Mouse (Mus musculus) Patski (cell line): ENCODE measurements around the gene Zdbf2. TPM values are rescaled to one million over a fixed set of nuclear protein-coding genes. Genes with fewer than 3 reads are reported as not detected.

Source experiments
- ATAC-seq: fragments of 100-300 bp; one replicate; pipeline ENCODE4 v1.8.0; 2021
- CTCF ChIA-PET: fragments of 350-600 bp; sonication (Branson Sonifier 250); formaldehyde crosslinking; loops from one replicate; lab custom pipeline; 2022; ENCODE audit warnings: inconsistent platforms; lab: Charles Lee
- POLR2A ChIA-PET: fragments of 350-600 bp; sonication (Branson Sonifier 250); formaldehyde crosslinking; loops from one replicate; lab custom pipeline; 2022; ENCODE audit warnings: antibody characterized with exemption, inconsistent platforms; lab: Charles Lee
- DNase-seq: peaks from one replicate; pipeline ENCODE4 v3.0.0-alpha.2; 2011; ENCODE audit warnings: low read depth, low spot score
- H3K27me3 ChIP-seq: fragments of 371-371 bp; one replicate; pipeline ENCODE4 v1.5.1; 2021
- CTCF ChIP-seq: fragments of 100-300 bp; IDR thresholded peaks from one replicate; pipeline ENCODE4 v1.5.1; 2021
- in situ Hi-C: fragments of 300-500 bp; cut with MboI; formaldehyde crosslinking; loops from 3 replicates; pipeline ENCODE4 v1.11.1; 2018; ENCODE audit warnings: low pct_unique_long_range_greater_than_20kb, mixed read lengths
- polyA plus RNA-seq: library from polyadenylated mRNA; unstranded; gene quantifications from one replicate; pipeline ENCODE4 v1.2.3, GENCODE M21; 2021

The Zdbf2 gene
- not detected for polyA plus RNA-seq

DNA sequence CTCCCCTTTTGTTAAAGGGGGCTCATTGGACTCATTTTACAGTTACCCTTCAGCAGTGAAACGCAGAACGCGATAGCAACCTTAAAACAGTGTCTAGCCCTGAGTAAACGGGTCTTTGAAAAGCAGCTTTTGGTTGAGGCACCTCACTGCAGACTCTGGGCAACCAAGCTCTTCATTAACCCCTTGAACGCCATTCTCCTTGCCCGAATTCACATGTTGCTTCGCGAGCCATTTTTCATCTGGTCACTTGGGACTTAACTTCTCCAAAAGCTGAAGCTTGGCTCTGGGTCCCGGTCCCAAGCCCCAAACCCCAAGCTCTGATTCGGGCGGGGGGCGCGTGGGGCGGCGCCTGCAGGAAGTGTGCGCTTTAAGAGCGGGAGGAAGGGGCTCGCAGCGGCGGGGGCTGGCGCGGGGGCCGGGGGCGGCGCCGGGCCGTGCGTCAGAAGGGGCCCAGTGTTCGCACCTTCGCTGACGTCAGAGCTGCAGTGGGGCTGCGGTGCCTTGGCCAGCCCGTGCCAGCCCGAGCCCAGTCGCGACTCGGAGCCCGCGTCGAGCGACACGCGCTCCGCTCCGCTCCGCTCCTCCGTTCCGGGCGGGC, at the start of gene Zdbf2:
Zdbf2 (plus strand) TSS at position 525 of the 598 bp plus-strand sequence.
- CTCF ChIA-PET, result no interaction called here
- POLR2A ChIA-PET, result no interaction called here
- in situ Hi-C loops, result no loop called here
- DNase-seq (no peak), ATAC-seq (no peak)
- no peak for TF ChIP-seq CTCF
- H3K27me3 ChIP-seq, result peaks cover 69% of the 10 kb centered on the region

DNA sequence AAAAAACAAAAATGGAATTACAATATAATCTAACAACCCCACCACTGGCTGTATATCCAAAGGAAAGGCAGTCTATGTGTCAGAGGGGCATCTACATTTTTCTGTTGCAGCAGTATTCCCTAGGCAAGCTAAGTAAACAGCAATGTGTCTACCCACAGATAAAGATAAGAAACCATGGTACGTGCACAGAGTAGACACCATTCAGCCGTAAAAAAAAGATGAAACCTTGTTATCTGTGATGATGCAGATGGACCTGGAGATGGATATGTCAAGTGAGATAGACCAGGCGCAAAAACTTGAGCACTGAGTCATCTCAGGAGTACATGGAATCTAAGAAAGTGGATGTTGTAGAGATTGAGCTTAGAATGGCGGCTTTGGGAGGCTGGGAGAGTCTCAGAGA, 48.1 kb upstream of the Zdbf2 start:
- in situ Hi-C loops, result no loop called here
- DNase-seq, result no peak
- POLR2A ChIA-PET, result no interaction called here
- ATAC-seq, result no peak
- no peak for TF ChIP-seq CTCF
- H3K27me3 ChIP-seq, result peaks cover 16% of the 10 kb centered on the region
- CTCF ChIA-PET, result interaction anchor here (1.5 kb wide), 1 partner anchor 17 kb away, joined by 3 read pairs; no protein-coding TSS in a partner anchor

DNA sequence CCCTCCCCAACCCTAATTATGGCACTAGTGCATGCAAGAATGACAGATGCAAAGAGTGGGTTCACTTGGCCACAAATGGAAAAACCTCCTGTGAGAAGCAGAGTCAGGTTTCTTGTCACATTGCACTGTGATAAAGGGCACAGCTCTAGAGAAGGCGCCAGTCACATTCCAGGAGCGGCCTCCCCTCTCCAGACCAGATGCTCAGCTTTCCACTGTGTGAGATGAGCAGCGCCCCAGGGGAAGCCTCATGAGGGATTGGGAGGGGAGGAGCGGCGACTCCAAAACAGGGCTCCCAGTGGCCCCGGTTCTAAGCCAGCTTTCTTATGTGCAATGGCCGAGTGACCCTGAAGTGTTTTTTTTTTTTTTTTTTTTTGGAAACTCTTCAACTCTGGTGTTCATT, 47.2 kb upstream of the Zdbf2 start:
- no peak for DNase-seq
- POLR2A ChIA-PET, result no interaction called here
- no peak for ATAC-seq
- in situ Hi-C loops, result no loop called here
- TF ChIP-seq CTCF, result no peak
- CTCF ChIA-PET, result interaction anchor here (1.5 kb wide), 1 partner anchor 18 kb away, joined by 3 read pairs; no protein-coding TSS in a partner anchor
- H3K27me3 ChIP-seq, result peaks cover 21% of the 10 kb centered on the region

DNA sequence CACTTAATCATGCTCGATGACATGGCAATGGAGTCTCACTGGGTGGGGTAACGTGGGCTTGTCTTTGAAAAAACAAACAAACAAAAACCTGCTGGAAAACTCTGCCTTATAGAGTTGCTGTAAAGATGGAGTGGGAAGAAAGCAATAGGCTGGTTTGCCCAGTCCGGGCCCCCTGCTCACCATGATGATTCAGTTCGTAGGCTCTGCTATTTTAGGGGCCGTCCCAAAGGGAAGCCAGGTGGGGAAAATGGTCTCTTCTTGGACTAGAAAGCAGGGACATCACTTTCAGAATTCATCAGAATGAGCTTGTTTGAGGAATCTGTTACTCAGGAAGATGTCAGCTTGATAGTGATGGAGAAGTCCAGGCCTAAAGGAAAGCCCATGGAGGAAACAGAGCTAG, 45.8 kb upstream of the Zdbf2 start:
- no peak for ATAC-seq
- ChIA-PET POLR2A (no interaction called here), CTCF (interaction anchor here (1.5 to 1.7 kb wide), 2 partner anchors 28 to 47 kb away, joined by 3 to 5 read pairs; no protein-coding TSS in a partner anchor)
- DNase-seq, result no peak
- in situ Hi-C loops, result no loop called here
- TF ChIP-seq CTCF, result no peak
- H3K27me3 ChIP-seq, result peaks cover 21% of the 10 kb centered on the region

DNA sequence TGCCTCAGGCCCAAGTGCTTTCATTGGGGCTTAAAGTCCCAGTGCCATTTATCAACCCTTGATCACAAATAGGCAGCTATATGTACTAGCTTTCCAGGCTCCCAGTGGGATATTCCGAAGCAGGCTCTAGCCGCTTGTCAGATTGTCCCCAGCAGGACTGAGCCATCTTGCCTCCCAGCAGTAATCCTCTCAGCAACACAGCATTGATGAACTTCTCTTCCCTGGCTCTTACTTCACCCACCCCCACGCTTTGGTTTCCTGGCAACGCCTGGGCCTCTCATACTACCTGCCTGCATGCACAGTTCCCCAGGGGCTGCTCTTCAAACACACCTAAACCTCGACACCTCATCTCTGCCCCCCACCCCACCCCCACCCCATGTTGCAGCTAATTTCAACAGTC, 35.7 kb upstream of the Zdbf2 start:
- H3K27me3 ChIP-seq, result peaks cover 38% of the 10 kb centered on the region
- in situ Hi-C loops, result no loop called here
- DNase-seq (no peak), ATAC-seq (no peak)
- CTCF ChIA-PET, result no interaction called here
- POLR2A ChIA-PET, result no interaction called here
- no peak for TF ChIP-seq CTCF

DNA sequence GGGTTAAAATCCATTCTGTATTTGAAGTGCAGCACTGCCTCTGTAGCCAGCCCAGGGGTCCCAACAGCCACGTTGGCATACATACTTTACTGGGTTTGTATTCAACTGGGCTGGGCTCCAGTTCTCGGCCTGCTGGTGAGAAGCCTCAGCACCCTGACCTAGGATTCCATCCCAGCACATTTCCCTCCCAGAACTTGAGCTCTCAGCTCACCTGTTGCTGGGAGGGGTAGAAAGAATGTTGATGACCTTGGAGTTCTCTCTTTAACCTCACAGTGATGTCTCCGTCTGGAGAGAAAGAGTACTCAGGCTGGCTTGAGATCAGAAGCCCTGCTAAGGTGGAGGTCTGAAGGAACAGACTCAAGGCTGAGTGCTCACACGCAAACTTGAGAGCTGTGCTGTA, 33.8 kb upstream of the Zdbf2 start:
- ATAC-seq, result no peak
- in situ Hi-C loops, result no loop called here

DNA sequence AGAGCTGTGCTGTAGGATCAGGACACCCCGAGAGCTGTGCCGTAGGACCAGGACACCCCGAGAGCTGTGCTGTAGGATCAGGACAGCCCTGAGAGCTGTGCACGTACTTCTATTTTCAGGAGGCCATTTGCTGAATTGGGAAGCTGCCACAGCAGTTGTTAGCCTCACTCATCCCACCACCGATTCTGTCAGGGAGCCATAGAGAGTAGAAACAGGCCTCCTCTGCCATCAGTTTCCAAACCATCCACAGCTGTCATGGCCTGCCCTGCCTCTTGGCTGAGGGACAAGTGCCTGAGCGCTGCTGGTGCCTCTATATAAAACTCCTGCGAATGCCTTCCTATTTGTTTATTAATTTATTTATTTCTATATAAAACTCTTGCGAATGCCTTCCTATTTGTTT, 33.3 kb upstream of the Zdbf2 start:
- no peak for TF ChIP-seq CTCF
- in situ Hi-C loops, result no loop called here
- DNase-seq (no peak), ATAC-seq (no peak)
- CTCF ChIA-PET, result no interaction called here
- POLR2A ChIA-PET, result no interaction called here
- H3K27me3 ChIP-seq, result peaks cover 40% of the 10 kb centered on the region

More for the DNA sequence above, 33.8 kb upstream of the Zdbf2 start:
- no peak for DNase-seq
- CTCF ChIA-PET, result no interaction called here
- TF ChIP-seq CTCF, result no peak
- POLR2A ChIA-PET, result no interaction called here
- H3K27me3 ChIP-seq, result peaks cover 44% of the 10 kb centered on the region

DNA sequence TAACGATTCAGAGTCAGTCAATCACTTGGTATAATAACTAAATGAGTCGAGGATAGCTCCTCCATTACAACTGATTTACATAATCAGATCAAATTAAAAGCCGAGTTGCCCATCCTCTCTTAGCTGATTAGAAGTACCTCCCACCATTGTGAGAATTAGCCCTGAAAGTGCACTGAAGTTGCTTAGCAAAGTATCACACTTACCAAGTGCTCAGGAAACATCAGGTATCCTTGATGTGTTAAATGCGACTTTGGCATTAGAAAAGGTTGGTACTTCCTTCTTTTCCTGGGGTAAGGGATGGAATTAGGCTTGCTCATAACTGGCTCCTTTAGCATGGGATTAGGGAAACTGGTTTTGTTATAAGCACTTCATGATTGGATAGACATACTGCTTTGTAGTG, 29.2 kb upstream of the Zdbf2 start:
- TF ChIP-seq CTCF, result no peak
- ChIA-PET POLR2A (no interaction called here), CTCF (interaction anchor here (1.4 kb wide), 1 partner anchor 11 kb away, joined by 4 read pairs; no protein-coding TSS in a partner anchor)
- in situ Hi-C loops, result no loop called here
- peaks cover 49% of the 10 kb centered on the region for H3K27me3 ChIP-seq
- no peak for ATAC-seq
- no peak for DNase-seq

DNA sequence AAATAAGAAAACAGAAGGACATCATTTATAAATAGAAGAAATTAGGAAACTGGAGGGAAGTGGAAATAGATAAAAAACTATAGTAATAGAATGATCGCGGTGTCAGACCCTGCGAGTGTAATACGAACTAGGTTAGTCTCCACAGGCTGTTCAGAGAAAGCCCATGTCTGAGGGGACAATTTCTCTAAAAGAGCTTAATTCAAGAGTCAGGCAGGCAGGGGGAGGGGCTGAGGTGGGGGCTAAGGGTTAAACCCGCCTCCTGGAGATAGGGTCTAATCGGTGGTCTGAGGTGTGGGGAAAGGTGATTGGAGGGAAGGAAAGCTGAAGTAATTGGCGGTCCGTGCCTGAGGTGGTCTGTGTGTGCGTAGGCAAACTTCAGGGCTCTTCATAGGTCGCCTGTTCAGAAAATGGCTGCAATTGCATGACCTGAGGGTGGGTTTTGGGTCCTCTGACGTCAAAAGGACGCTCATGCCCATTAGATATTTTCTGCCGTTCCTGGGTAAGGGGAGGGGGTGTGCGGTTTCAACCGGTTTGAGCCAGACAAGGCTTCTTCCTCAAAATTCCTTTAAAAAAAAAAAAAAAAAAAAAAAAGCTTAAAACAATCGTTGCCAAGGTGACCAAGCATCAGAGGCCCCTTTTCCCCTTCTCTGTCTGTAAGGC, 26.1 kb upstream of the Zdbf2 start:
- ChIA-PET CTCF (no interaction called here), POLR2A (no interaction called here)
- ATAC-seq (no peak), DNase-seq (no peak)
- peaks cover 72% of the 10 kb centered on the region for H3K27me3 ChIP-seq
- in situ Hi-C loops, result no loop called here
- TF ChIP-seq CTCF, result no peak

DNA sequence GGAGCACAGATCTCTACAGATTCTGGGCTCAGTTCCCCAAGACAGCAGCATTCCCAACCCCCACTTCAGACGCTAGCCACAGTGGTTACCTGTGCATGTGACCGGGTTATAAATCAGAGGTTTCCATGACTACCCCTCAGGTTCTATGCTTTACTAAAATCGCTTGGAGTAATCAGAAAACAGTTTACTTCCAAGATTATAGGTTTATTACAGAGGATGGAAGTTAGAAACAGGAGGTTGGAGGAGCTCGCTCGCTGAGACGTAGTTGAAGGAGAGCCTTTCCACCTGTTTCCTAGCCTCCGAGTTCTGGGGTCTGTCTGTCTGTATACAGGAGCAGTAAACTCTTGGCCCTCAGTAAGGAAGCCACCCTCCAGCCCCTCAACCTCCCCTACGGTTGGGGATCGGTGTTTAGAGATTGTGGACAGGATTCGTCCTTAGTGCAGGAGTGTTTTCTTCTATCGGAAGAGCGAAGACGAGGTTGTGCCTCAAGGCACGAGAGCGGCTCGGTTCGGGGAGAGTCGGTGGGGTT, 25.2 kb upstream of the Zdbf2 start:
- DNase-seq (no peak), ATAC-seq (no peak)
- H3K27me3 ChIP-seq, result peaks cover 81% of the 10 kb centered on the region

DNA sequence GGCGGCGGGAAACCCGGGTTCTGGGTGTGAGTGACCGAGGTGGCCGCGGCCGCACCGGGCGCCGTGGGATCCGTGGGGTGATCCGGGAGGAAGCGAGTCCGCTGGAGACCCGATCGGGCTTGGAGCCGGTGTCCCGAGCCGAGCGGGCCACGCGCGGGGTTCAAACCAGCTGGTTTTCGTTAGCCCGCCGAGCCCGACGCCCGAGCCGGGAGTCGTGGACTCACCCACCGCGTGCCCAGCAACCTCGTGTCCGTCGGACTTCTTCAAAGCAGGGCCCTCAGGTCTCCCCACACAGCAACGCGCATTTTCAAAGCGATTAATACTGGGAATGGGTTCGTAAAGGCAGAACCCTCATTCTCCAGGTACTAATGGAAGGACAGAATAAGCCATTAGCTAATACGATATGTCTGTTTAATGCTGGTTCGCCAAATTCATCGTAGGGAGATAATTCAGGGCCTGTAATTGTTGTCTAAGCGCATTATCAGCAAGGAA, 24.7 kb upstream of the Zdbf2 start:
- ChIA-PET CTCF (interaction anchor here (0.9 to 1.1 kb wide), 2 partner anchors 9 to 16 kb away, joined by 3 to 4 read pairs; no protein-coding TSS in a partner anchor), POLR2A (no interaction called here)
- in situ Hi-C loops, result no loop called here
- no peak for TF ChIP-seq CTCF
- peaks cover 86% of the 10 kb centered on the region for H3K27me3 ChIP-seq
- ATAC-seq, result no peak
- DNase-seq, result no peak

More for the DNA sequence above, 25.2 kb upstream of the Zdbf2 start:
- in situ Hi-C loops, result no loop called here
- ChIA-PET POLR2A (no interaction called here), CTCF (no interaction called here)
- no peak for TF ChIP-seq CTCF
